In the genomic region with DNA sequence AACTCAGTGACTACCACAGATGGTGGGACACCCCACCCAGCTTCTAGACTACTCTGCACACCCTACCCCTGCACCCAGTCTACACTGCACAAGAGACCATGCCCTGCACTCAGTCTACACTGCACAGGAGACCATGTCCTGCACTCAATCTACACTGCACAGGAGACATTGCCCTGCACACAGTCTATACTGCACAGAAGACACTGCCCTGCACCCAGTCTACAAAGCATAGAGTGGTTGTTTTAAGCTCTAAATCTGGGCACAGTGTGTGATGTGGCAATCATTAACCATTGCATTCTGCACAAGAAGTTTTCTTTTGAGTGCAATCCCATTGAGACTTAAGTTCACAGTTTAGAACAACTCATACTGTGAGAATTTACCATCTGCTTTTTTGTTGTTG, we compare ENCODE assay signal across 28 mouse cellular contexts. TPM values are rescaled to one million over a fixed set of nuclear protein-coding genes. Genes with fewer than 3 reads are reported as not detected.
A peak's percentile ranks its signal among the peaks of the same experiment; 100 is the strongest.
DNase-seq lines count a peak whose midpoint lies in the region; ATAC-seq and TF ChIP-seq lines count a peak whose summit lies in the region.
"Had no signal": no experiment of that assay in that cellular context is flagged by ENCODE, and none has a peak within 500 bp of the region (broad histone marks: within the 10 kb centered on the region; RNA-seq: fewer than 3 reads in every experiment).

No protein-coding gene starts in this region.

- H3K9ac ChIP-seq in heart, adult 2 months (ENCODE audit: low read depth, low read length), result no peak overlapping the region
- no peak overlapping the region for H3K9ac ChIP-seq in kidney, embryonic 14.5 days (ENCODE audit: low read depth, low read length)
- H3K9ac ChIP-seq: forebrain, postnatal 0 days; heart, embryonic 15.5 days; hindbrain, embryonic 13.5 days had no signal

- H3K4me1 ChIP-seq in heart, adult 2 months (ENCODE audit: control insufficient read depth, insufficient read depth, low read length), result no peaks in the 10 kb centered on the region
- H3K4me1 ChIP-seq in kidney, embryonic 14.5 days (ENCODE audit: control insufficient read depth, insufficient read depth, low read length), result no peaks in the 10 kb centered on the region
- peaks cover 6% of the 10 kb centered on the region for H3K4me1 ChIP-seq in midbrain, embryonic 10.5 days
- H3K4me1 ChIP-seq: heart, embryonic 15.5 days; hindbrain, embryonic 13.5 days had no signal

- no peak overlapping the region for H3K4me3 ChIP-seq in heart, adult 2 months
- no peak overlapping the region for H3K4me3 ChIP-seq in kidney, embryonic 14.5 days (ENCODE audit: low read length)
- H3K4me3 ChIP-seq in midbrain, embryonic 10.5 days, result no peak overlapping the region
- H3K4me3 ChIP-seq: embryonic facial prominence, embryonic 10.5 days; erythroblast, embryonic 14.5 days; forebrain, embryonic 10.5 days; gastrocnemius, adult 2 months; heart, embryonic 15.5 days; hindbrain, embryonic 13.5 days had no signal

- TF ChIP-seq CTCF in heart, adult 2 months (IDR thresholded peaks at IDR 0.05), result no peak

- ATAC-seq in kidney, embryonic 14.5 days (ENCODE audit: low FRiP score, low TSS enrichment), result peak; percentile 55; the same call in 1 of the 2 replicates
- ATAC-seq in frontal cortex, adult (ENCODE audit: low TSS enrichment), result no peak
- ATAC-seq: CD4-positive, CD25-positive, alpha-beta regulatory T cell, adult 4 months; forebrain, postnatal 0 days; hindbrain, postnatal 0 days had no signal

- no peak overlapping the region for H3K27ac ChIP-seq in heart, adult 2 months
- H3K27ac ChIP-seq in kidney, embryonic 14.5 days (ENCODE audit: low read depth, low read length), result no peak overlapping the region
- no peak overlapping the region for H3K27ac ChIP-seq in midbrain, embryonic 10.5 days (replicated peaks)
- H3K27ac ChIP-seq: embryonic facial prominence, embryonic 10.5 days; forebrain, embryonic 10.5 days; gastrocnemius, adult 2 months; heart, embryonic 15.5 days; hindbrain, embryonic 13.5 days; hindbrain, postnatal 0 days had no signal

- no peak for TF ChIP-seq EP300 in heart, adult 2 months (IDR thresholded peaks at IDR 0.05; ENCODE audit: insufficient read depth, low read depth, low read length)

- peak; percentile 77 for DNase-seq in heart, adult 11 months
- no peak for DNase-seq in heart, adult 2 months
- DNase-seq in kidney, adult 18-20 months, result peak; percentile 16
- peak; percentile 37 for DNase-seq in kidney, postnatal 14 days
- DNase-seq in midbrain, embryonic 10.5 days (ENCODE audit: low spot score), result no peak
- DNase-seq in layer of hippocampus, adult 8-10 months (ENCODE audit: low spot score in 2 of 2), result no peak
- DNase-seq: adrenal gland, postnatal 25 days; B cell, adult 2 months; cerebellum, adult 18-20 months; cerebellum, adult 9-11 months; cerebellum, postnatal 36 days; forebrain, postnatal 0 days; gastrocnemius, adult 2 months; gastrocnemius, postnatal 25 days; heart, postnatal 14 days had no signal

- no peaks in the 10 kb centered on the region for H3K9me3 ChIP-seq in kidney, embryonic 14.5 days (ENCODE audit: control insufficient read depth, low read length)
- H3K9me3 ChIP-seq in midbrain, embryonic 10.5 days (replicated peaks), result no peaks in the 10 kb centered on the region
- H3K9me3 ChIP-seq: embryonic facial prominence, embryonic 10.5 days; forebrain, embryonic 10.5 days; heart, embryonic 15.5 days; hindbrain, embryonic 13.5 days had no signal

- no peak overlapping the region for H3K4me2 ChIP-seq in kidney, embryonic 14.5 days (replicated peaks; ENCODE audit: low read depth, low read length)
- H3K4me2 ChIP-seq: heart, embryonic 11.5 days; heart, embryonic 15.5 days; hindbrain, embryonic 13.5 days had no signal

- no peak for TF ChIP-seq POLR2A in heart, adult 2 months (IDR thresholded peaks at IDR 0.05; ENCODE audit: insufficient read depth, low read depth, low read length)

- no peaks in the 10 kb centered on the region for H3K79me2 ChIP-seq in heart, adult 2 months (replicated peaks; ENCODE audit: control insufficient read depth, insufficient read depth, low read length)

- H3K27me3 ChIP-seq in heart, adult 2 months (ENCODE audit: control insufficient read depth, insufficient read depth, low read length), result no peaks in the 10 kb centered on the region
- H3K27me3 ChIP-seq in kidney, embryonic 14.5 days (ENCODE audit: control insufficient read depth, insufficient read depth, low read length), result no peaks in the 10 kb centered on the region
- 0 out of 2 replicates have a peak, but pooled peaks cover 4% of the 10 kb centered on the region for H3K27me3 ChIP-seq in midbrain, embryonic 10.5 days (ENCODE audit: low read depth, poor library complexity, severe bottlenecking)
- H3K27me3 ChIP-seq: heart, embryonic 15.5 days had no signal

- no peaks in the 10 kb centered on the region for H3K36me3 ChIP-seq in heart, adult 2 months (ENCODE audit: control insufficient read depth, insufficient read depth, low read length)
- no peaks in the 10 kb centered on the region for H3K36me3 ChIP-seq in kidney, embryonic 14.5 days (ENCODE audit: control insufficient read depth, insufficient read depth, low read length)
- H3K36me3 ChIP-seq in midbrain, embryonic 10.5 days, result no peaks in the 10 kb centered on the region
- H3K36me3 ChIP-seq: embryonic facial prominence, embryonic 10.5 days; forebrain, embryonic 10.5 days; G1E; heart, embryonic 15.5 days; hindbrain, embryonic 13.5 days had no signal

- intact Hi-C loops in heart, adult 2 months (cut with DNase I), result no loop called here

RNA-seq across cellular contexts. Expression of gene Lhx8, which starts 42.2 kb away (rescaled TPM):
- not detected for total RNA-seq in heart, adult 2 months (2021)
- polyA plus RNA-seq in heart, adult 2 months (2012; rRNA removed), result 0.15 and 0.29 TPM in 2 replicates
- not detected in 2 replicates for polyA plus RNA-seq in kidney, embryonic 14.5 days (2014; fragmentation: Nextera tagmentation; extraction: Ambion mirVana)
- polyA plus RNA-seq in midbrain, embryonic 10.5 days (2016; fragmentation: Nextera tagmentation; extraction: Ambion mirVana), result 0.31 and 0.84 TPM in 2 replicates
- not detected for total RNA-seq in layer of hippocampus, adult 8-10 months (2022)
- total RNA-seq: adrenal gland, postnatal 25 days; gastrocnemius, postnatal 25 days; granulocyte monocyte progenitor cell, adult 5-6 weeks; heart, postnatal 14 days; hematopoietic stem cell, adult 5-6 weeks; hindbrain, postnatal 0 days had no signal
- polyA plus RNA-seq: CD4-positive, CD25-positive, alpha-beta regulatory T cell, adult 4 months; erythroblast, embryonic 14.5 days; G1E had no signal

Comparison
In these comparisons a context has a peak if more than half of its experiments do, and no peak if none do; other contexts are left out.
1. DNase-seq: peak in heart, adult 11 months (single experiment), kidney, adult 18-20 months (single experiment) and kidney, postnatal 14 days (single experiment); none in heart, adult 2 months (0 of 2), midbrain, embryonic 10.5 days (single experiment) and layer of hippocampus, adult 8-10 months (0 of 2).